Mouse (Mus musculus): ENCODE measurements around the gene 9130213A22Rik. TPM values are rescaled to one million over a fixed set of nuclear protein-coding genes. Genes with fewer than 3 reads are reported as not detected.

Gene 9130213A22Rik
- polyA plus RNA-seq, 1 experiment = 1.3 TPM

DNA sequence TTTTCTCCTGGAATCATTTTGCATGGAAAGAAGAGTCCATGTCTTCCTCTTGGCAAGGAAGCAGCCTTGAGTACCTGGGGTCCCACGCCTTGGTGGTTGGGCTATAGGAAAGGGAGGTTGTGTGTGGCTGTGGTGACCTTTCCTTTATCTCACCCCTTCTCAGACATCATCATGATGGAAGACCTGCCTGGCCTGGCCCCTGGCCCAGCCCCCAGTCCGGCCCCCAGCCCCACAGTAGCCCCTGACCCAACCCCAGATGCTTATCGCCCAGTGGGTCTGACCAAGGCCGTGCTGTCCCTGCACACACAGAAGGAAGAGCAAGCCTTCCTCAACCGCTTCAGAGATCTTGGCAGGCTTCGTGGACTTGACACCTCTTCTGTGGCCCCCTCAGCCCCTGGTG is 17.2 kb downstream of the 9130213A22Rik start:
- 96% methylated on average over 6 of the region's 6 CpGs for WGBS
- H3K27ac ChIP-seq (ENCODE audit: control insufficient read depth, insufficient read depth, low read length) = no peak overlapping the region
- no peak for DNase-seq
- peaks cover 57% of the 10 kb centered on the region for H3K36me3 ChIP-seq (ENCODE audit: control insufficient read depth, insufficient read depth, low read length)
- TF ChIP-seq POLR2A (IDR thresholded peaks at IDR 0.05; ENCODE audit: control insufficient read depth, extremely low read depth, insufficient read depth, low read length, poor library complexity) = no peak
- no peak for TF ChIP-seq CTCF (IDR thresholded peaks at IDR 0.05; ENCODE audit: borderline replicate concordance, control insufficient read depth, extremely low read depth, insufficient read depth, low read length, poor library complexity)
- H3K4me1 ChIP-seq (replicated peaks; ENCODE audit: control insufficient read depth, insufficient read depth, low read length) = peaks cover 7% of the 10 kb centered on the region
- no peaks in the 10 kb centered on the region for H3K27me3 ChIP-seq (ENCODE audit: control insufficient read depth, insufficient read depth, low read length)
- H3K4me3 ChIP-seq (ENCODE audit: control insufficient read depth, insufficient read depth, low read length) = no peak overlapping the region

DNA sequence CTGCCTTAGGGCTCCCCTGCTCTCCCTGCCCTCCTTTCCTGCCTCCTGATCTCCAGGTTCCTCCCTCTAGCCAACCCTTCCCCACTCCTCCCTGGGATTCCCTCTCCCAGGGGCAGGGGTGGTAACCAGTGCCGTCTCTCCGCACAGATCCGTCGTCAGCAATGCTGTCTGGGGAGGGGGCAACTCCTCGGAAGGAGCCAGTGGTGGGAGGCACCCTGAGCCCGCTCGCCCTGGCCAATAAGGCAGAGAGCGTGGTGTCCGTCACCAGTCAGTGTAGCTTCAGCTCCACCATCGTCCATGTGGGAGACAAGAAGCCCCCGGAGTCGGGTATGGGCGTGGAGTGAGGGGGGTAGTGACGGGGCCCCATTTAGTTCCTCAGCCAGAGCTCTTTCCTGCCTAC is 17.9 kb downstream of the 9130213A22Rik start:
- WGBS = 92% methylated on average over 14 of the region's 14 CpGs
- Histone ChIP-seq H3K4me3 (ENCODE audit: control insufficient read depth, insufficient read depth, low read length) (no peak overlapping the region), H3K36me3 (ENCODE audit: control insufficient read depth, insufficient read depth, low read length) (peaks cover 57% of the 10 kb centered on the region), H3K27ac (ENCODE audit: control insufficient read depth, insufficient read depth, low read length) (no peak overlapping the region), H3K27me3 (ENCODE audit: control insufficient read depth, insufficient read depth, low read length) (no peaks in the 10 kb centered on the region), H3K4me1 (replicated peaks; ENCODE audit: control insufficient read depth, insufficient read depth, low read length) (peaks cover 11% of the 10 kb centered on the region)
- TF ChIP-seq POLR2A (IDR thresholded peaks at IDR 0.05; ENCODE audit: control insufficient read depth, extremely low read depth, insufficient read depth, low read length, poor library complexity) (no peak), CTCF (IDR thresholded peaks at IDR 0.05; ENCODE audit: borderline replicate concordance, control insufficient read depth, extremely low read depth, insufficient read depth, low read length, poor library complexity) (no peak)
- DNase-seq = no peak

DNA sequence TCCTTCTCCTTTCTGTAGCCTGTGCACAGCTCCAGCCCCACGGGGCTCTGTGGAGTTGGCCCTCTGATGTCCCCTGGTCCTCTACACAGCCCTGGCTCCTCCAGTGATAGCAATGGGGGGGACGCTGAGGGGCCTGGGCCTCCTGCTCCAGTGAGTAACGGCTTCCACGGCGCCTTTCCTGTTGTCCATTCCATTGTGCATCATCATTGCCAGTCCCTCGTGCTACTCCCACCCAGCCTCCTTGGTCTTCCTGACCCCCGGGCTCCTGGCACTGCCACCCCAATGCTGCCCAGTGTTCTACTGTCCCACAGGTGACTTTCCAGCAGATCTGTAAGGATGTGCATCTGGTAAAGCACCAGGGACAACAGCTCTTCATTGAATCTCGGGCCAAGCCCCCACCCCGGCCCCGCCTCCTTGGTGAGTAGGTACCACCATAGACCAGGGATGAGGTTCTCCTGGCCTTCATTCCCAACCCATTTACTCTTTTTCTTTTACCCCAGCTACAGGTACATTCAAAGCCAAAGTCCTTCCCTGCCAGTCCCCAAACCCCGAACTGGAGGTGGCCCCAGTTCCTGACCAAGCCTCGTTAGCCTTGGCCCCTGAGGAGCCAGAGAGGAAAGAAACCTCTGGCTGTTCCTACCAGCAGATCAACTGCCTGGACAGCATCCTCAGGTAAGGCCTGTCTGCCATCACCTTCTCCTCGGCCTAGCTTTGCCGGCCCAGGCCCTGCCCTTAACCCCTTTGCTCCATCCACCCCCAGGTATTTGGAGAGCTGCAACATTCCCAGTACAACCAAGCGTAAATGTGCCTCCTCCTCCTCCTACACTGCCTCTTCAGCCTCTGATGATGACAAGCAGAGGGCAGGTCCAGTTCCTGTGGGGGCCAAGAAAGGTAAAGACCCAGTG is 18.6 kb downstream of the 9130213A22Rik start:
- Histone ChIP-seq H3K27ac (ENCODE audit: control insufficient read depth, insufficient read depth, low read length) (no peak overlapping the region), H3K4me3 (ENCODE audit: control insufficient read depth, insufficient read depth, low read length) (no peak overlapping the region), H3K36me3 (ENCODE audit: control insufficient read depth, insufficient read depth, low read length) (peaks cover 57% of the 10 kb centered on the region), H3K4me1 (replicated peaks; ENCODE audit: control insufficient read depth, insufficient read depth, low read length) (peaks cover 18% of the 10 kb centered on the region), H3K27me3 (ENCODE audit: control insufficient read depth, insufficient read depth, low read length) (no peaks in the 10 kb centered on the region)
- DNase-seq = no peak
- WGBS = 98% methylated on average over 15 of the region's 15 CpGs
- TF ChIP-seq POLR2A (IDR thresholded peaks at IDR 0.05; ENCODE audit: control insufficient read depth, extremely low read depth, insufficient read depth, low read length, poor library complexity) = no peak
- no peak for TF ChIP-seq CTCF (IDR thresholded peaks at IDR 0.05; ENCODE audit: borderline replicate concordance, control insufficient read depth, extremely low read depth, insufficient read depth, low read length, poor library complexity)

DNA sequence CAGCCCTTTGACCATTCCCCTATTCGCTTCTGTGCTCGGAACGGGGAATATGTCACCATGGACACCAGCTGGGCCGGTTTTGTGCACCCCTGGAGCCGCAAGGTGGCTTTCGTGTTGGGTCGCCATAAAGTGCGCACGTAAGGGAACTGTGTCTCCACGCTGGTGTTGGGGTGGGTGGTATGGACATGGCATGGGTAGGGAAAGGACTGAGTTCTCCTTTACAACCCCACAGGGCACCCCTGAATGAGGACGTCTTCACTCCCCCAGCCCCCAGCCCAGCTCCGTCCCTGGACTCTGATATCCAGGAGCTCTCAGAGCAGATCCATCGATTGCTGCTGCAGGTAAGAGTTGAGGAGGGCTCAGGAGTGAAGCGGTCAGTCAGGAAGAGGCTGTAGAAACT is 19.3 kb downstream of the 9130213A22Rik start:
- H3K36me3 ChIP-seq (ENCODE audit: control insufficient read depth, insufficient read depth, low read length) = peaks cover 54% of the 10 kb centered on the region
- no peak overlapping the region for H3K27ac ChIP-seq (ENCODE audit: control insufficient read depth, insufficient read depth, low read length)
- H3K4me1 ChIP-seq (replicated peaks; ENCODE audit: control insufficient read depth, insufficient read depth, low read length) = peaks cover 25% of the 10 kb centered on the region
- H3K27me3 ChIP-seq (ENCODE audit: control insufficient read depth, insufficient read depth, low read length) = no peaks in the 10 kb centered on the region
- 98% methylated on average over 14 of the region's 14 CpGs for WGBS
- no peak for DNase-seq
- H3K4me3 ChIP-seq (ENCODE audit: control insufficient read depth, insufficient read depth, low read length) = no peak overlapping the region
- TF ChIP-seq CTCF (IDR thresholded peaks at IDR 0.05; ENCODE audit: borderline replicate concordance, control insufficient read depth, extremely low read depth, insufficient read depth, low read length, poor library complexity) (no peak), POLR2A (IDR thresholded peaks at IDR 0.05; ENCODE audit: control insufficient read depth, extremely low read depth, insufficient read depth, low read length, poor library complexity) (no peak)

DNA sequence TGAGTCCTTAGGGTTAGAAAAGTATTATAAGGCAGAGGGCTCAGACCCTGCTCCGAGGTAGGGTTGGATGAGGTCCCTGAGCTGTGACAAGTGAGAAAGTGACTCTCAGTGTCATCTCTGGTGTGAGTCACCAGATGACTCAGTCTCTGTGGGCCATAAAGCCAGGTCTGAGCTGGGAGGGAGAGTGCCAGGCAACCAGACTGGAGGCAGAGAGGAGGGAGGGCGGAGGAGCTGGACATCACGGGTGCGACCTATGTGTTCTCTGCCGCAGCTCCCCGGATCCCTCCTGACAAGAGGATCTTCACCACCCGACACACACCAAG is 20.0 kb downstream of the 9130213A22Rik start:
- WGBS = 98% methylated on average over 7 of the region's 7 CpGs
- H3K27me3 ChIP-seq (ENCODE audit: control insufficient read depth, insufficient read depth, low read length) = no peaks in the 10 kb centered on the region
- H3K4me1 ChIP-seq (replicated peaks; ENCODE audit: control insufficient read depth, insufficient read depth, low read length) = peaks cover 31% of the 10 kb centered on the region
- no peak overlapping the region for H3K27ac ChIP-seq (ENCODE audit: control insufficient read depth, insufficient read depth, low read length)
- H3K36me3 ChIP-seq (ENCODE audit: control insufficient read depth, insufficient read depth, low read length) = peaks cover 46% of the 10 kb centered on the region
- TF ChIP-seq POLR2A (IDR thresholded peaks at IDR 0.05; ENCODE audit: control insufficient read depth, extremely low read depth, insufficient read depth, low read length, poor library complexity) (no peak), CTCF (IDR thresholded peaks at IDR 0.05; ENCODE audit: borderline replicate concordance, control insufficient read depth, extremely low read depth, insufficient read depth, low read length, poor library complexity) (no peak)
- H3K4me3 ChIP-seq (ENCODE audit: control insufficient read depth, insufficient read depth, low read length) = no peak overlapping the region
- no peak for DNase-seq

DNA sequence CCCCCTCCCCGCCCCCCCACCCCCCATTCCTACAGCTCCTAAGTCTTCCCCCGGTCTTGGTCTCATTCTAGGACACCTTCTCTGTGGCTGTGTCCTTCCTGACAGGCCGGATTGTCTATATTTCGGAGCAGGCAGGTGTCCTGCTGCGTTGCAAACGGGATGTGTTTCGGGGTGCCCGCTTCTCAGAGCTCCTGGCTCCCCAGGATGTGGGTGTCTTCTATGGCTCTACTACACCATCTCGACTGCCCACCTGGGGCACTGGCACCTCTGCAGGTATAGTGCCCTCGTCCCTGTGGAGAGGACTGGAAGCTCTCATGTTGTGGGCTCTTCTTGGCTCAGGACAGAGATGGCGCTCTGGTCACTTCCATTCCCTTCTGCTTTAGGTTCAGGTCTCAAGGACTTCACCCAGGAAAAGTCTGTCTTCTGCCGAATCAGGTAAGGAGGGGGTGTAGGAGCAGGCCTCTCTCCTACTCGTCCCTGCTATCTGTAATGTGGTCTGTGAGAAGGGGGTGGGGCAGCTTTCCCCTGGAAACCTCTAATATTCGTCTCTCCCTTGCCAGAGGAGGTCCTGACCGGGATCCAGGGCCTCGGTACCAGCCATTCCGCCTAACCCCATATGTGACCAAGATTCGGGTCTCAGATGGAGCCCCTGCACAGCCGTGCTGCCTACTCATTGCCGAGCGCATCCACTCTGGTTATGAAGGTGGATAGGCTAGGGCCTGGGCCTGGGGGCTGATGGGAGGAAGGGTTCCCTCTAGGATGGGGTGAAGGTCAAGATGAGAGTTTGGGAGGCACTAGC is 20.6 kb downstream of the 9130213A22Rik start:
- TF ChIP-seq CTCF (IDR thresholded peaks at IDR 0.05; ENCODE audit: borderline replicate concordance, control insufficient read depth, extremely low read depth, insufficient read depth, low read length, poor library complexity) (no peak), POLR2A (IDR thresholded peaks at IDR 0.05; ENCODE audit: control insufficient read depth, extremely low read depth, insufficient read depth, low read length, poor library complexity) (no peak)
- peaks cover 37% of the 10 kb centered on the region for H3K4me1 ChIP-seq (replicated peaks; ENCODE audit: control insufficient read depth, insufficient read depth, low read length)

More for the DNA sequence above, 20.6 kb downstream of the 9130213A22Rik start:
- H3K27ac ChIP-seq (ENCODE audit: control insufficient read depth, insufficient read depth, low read length) = no peak overlapping the region
- peaks cover 41% of the 10 kb centered on the region for H3K36me3 ChIP-seq (ENCODE audit: control insufficient read depth, insufficient read depth, low read length)
- no peak overlapping the region for H3K4me3 ChIP-seq (ENCODE audit: control insufficient read depth, insufficient read depth, low read length)
- 95% methylated on average over 21 of the region's 21 CpGs for WGBS
- DNase-seq = no peak
- no peaks in the 10 kb centered on the region for H3K27me3 ChIP-seq (ENCODE audit: control insufficient read depth, insufficient read depth, low read length)
